Mouse (Mus musculus) embryonic facial prominence, embryonic 14.5 days (tissue): ENCODE measurements around the gene Il12rb2. TPM values are rescaled to one million over a fixed set of nuclear protein-coding genes. Genes with fewer than 3 reads are reported as not detected.
A peak's percentile ranks its signal among the peaks of the same experiment; 100 is the strongest.

Experiments
- ATAC-seq: fragments of 200-750 bp; cut with Nextera tagmentation; 2 replicates; pipeline ENCODE4 v1.8.0; 2017; ENCODE audit warnings: low read depth, moderate number of reproducible peaks, moderate TSS enrichment
- DNase-seq: peaks from one replicate; pipeline ENCODE4 v3.0.0-alpha.2; 2015; ENCODE audit warnings: low spot score
- H3K27ac ChIP-seq: fragments of 300-500 bp; sonication (generic); replicated peaks from 2 replicates; pipeline ENCODE4 v1.5.1; 2014; ENCODE audit warnings: low read depth, mild to moderate bottlenecking, low read length, moderate library complexity
- H3K27me3 ChIP-seq: fragments of 300-500 bp; sonication (generic); replicated peaks from 2 replicates; pipeline ENCODE4 v1.6.1; 2014; ENCODE audit warnings: low read length; ENCODE audit not compliant: control insufficient read depth, insufficient read depth
- H3K36me3 ChIP-seq: fragments of 300-500 bp; sonication (generic); 2 replicates; pipeline ENCODE4 v1.6.1; 2014; ENCODE audit warnings: low read length, mixed read lengths; ENCODE audit not compliant: control insufficient read depth, insufficient read depth
- H3K4me1 ChIP-seq: fragments of 300-500 bp; sonication (generic); 2 replicates; pipeline ENCODE4 v1.6.1; 2014; ENCODE audit warnings: antibody characterized with exemption, low read length; ENCODE audit not compliant: control insufficient read depth, insufficient read depth
- H3K4me2 ChIP-seq: fragments of 300-500 bp; sonication (generic); 2 replicates; pipeline ENCODE4 v1.6.1; 2014; ENCODE audit warnings: low read depth, mild to moderate bottlenecking, low read length, moderate library complexity, mixed read lengths
- H3K4me3 ChIP-seq: fragments of 300-500 bp; sonication (generic); 2 replicates; pipeline ENCODE4 v1.5.1; 2014; ENCODE audit warnings: low read depth, mild to moderate bottlenecking, low read length
- H3K9ac ChIP-seq: fragments of 300-500 bp; sonication (generic); 2 replicates; pipeline ENCODE4 v1.6.1; 2014; ENCODE audit warnings: low read depth, mild to moderate bottlenecking, low read length, moderate library complexity, mixed read lengths
- H3K9me3 ChIP-seq: fragments of 300-500 bp; sonication (generic); 2 replicates; pipeline ENCODE4 v1.6.1; 2016; ENCODE audit warnings: low read length; ENCODE audit not compliant: control insufficient read depth
- WGBS: fragments of 180-500 bp; shearing (Covaris S2); extraction: QIAGEN DNeasy Blood & Tissue Kit; methylation state at CpG from one replicate; pipeline ENCODE4 v1.1.7; 2014; 5-methylcytosine and 5-hydroxymethylcytosine counted together
- polyA plus RNA-seq: library from polyadenylated mRNA; unstranded; fragments of >200 nt; fragmentation: Nextera tagmentation; extraction: Ambion mirVana; gene quantifications from 2 replicates; pipeline ENCODE4 v1.2.1, GENCODE M21; 2014

Il12rb2 gene
- polyA plus RNA-seq, 1 experiment from 2014 or later: 0.22 TPM

DNA sequence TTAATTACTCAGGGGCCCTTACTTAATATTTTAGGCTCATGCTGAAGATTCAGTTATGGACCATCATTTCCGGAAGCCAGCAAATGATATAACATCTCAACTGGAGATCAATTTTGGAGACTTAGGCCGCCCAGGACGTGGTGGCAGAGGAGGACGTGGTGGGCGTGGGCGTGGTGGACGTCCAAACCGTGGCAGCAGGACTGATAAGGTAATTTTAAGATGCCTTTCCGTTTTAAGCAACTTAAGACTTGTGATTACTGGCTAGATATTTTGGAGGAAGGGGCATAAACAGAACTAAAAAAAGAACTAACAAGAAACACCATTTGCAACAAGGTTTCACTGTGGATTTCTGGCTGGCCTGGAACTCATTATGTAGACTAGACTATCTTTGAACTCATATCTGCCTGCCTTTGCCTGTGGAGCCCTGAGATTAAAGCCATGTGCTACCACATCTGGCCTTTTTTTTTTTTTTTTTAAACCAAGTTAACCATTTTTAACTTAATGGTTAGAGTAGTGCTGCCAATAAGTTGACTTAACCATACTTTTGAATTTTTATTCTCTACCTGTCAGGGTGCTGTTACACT, 94.3 kb downstream of the Il12rb2 start:
- ATAC-seq (no peak), DNase-seq (no peak)
- Histone ChIP-seq H3K27me3 (no peaks in the 10 kb centered on the region), H3K36me3 (peaks cover 76% of the 10 kb centered on the region), H3K27ac (no peak overlapping the region), H3K9me3 (no peaks in the 10 kb centered on the region), H3K4me3 (no peak overlapping the region), H3K4me1 (0 out of 2 replicates have a peak, but pooled peaks cover 4% of the 10 kb centered on the region), H3K9ac (no peak overlapping the region), H3K4me2 (no peak overlapping the region)
- WGBS: 67% methylated on average over 9 of the region's 9 CpGs

DNA sequence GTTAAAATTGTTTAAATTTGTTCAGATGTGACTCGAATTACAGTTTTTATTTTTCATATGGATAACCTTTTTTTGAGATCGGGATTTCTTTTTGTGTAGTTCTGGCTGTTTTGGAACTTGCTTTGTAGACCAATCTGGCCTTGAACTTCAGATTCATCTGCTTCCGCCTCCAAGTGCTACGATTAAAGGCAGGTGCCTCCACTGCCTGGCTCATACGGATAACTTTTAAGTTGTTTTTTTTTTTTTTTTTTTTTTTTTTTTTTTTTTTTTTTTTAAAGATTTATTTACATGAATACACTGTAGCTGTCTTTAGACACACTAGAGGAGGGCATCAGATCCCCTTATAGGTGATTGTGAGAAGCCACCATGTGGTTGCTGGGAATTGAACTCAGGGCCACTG, 98.0 kb downstream of the Il12rb2 start:
- H3K36me3 ChIP-seq: peaks cover 81% of the 10 kb centered on the region
- no peaks in the 10 kb centered on the region for H3K9me3 ChIP-seq
- no peak for ATAC-seq
- H3K9ac ChIP-seq: no peak overlapping the region
- no peaks in the 10 kb centered on the region for H3K27me3 ChIP-seq
- no peak overlapping the region for H3K27ac ChIP-seq
- H3K4me1 ChIP-seq: 0 out of 2 replicates have a peak, but pooled peaks cover 4% of the 10 kb centered on the region
- 72% methylated on average over 5 of the region's 5 CpGs for WGBS
- H3K4me3 ChIP-seq: no peak overlapping the region
- no peak for DNase-seq
- H3K4me2 ChIP-seq: no peak overlapping the region

DNA sequence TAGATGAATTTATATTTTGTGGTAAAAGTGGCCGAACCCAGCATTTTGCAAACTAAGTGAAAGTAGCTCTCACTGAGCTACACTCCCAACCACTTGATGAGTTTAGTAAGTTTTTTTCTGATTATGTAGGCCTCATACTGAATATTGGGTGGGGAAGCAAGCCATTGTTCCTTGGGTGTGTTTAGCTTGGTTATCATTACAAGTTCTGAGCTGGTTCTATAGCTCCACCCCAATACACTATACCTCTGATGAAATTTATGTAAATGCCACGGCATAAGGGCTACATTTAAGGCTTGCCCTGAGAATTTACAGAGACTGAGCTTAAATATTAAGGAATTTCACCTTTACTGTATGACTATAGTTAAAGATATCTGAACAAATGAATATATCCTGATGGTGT, 106.5 kb downstream of the Il12rb2 start:
- DNase-seq (no peak), ATAC-seq (no peak)
- WGBS: 30% methylated on average over 2 of the region's 2 CpGs
- Histone ChIP-seq H3K4me1 (peaks cover 3% of the 10 kb centered on the region), H3K4me2 (peak overlapping the region; percentile 84), H3K27me3 (no peaks in the 10 kb centered on the region), H3K4me3 (peak overlapping the region; percentile 100), H3K27ac (no peak overlapping the region), H3K9me3 (no peaks in the 10 kb centered on the region), H3K9ac (peak overlapping the region; percentile 21; the same call in 1 of the 2 replicates), H3K36me3 (peaks cover 28% of the 10 kb centered on the region)

DNA sequence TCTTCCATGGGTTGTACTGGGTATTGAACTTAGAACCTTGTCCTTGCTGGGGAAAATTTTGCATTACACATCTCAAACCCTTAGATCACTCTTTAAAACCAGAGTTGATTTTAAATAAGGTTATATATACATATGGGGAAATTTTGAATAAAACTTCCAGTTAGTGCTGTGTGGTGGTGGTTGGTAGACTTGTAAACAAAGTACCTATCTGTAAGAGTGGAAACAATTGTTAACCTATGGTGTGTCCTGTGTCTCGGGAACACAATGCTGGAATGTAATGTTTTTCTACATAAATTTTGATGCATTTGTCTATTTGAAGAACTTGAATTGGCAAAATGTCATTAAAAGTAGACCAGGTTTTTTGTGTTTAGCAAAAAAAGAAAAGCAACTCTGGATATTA, 107.0 kb downstream of the Il12rb2 start:
- no peak for DNase-seq
- peak overlapping the region; percentile 21; the same call in 1 of the 2 replicates for H3K9ac ChIP-seq
- 4% methylated on average over 1 of the region's 1 CpGs for WGBS

DNA sequence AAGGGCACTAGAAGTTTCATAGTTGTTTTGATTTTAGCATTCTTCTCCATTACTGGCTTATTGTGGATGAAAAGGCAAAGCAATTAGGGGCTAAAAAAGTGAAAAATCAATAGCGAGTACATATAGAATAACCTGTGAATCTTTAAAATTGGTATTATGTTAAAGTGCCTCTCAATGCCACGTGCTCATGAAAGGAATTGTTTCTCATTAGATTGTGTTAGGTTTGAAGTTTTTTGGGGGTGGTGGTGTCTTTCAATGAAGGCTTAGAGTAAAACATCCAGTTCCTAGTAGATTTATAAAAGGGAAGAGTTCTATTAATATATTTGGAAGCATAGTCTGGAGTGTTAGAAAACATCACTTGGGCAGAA, 107.8 kb downstream of the Il12rb2 start:
- Histone ChIP-seq H3K9me3 (no peaks in the 10 kb centered on the region), H3K9ac (peak overlapping the region; percentile 99), H3K27me3 (no peaks in the 10 kb centered on the region), H3K27ac (no peak overlapping the region), H3K4me1 (peaks cover 3% of the 10 kb centered on the region), H3K36me3 (peaks cover 17% of the 10 kb centered on the region), H3K4me2 (peak overlapping the region; percentile 84), H3K4me3 (peak overlapping the region; percentile 100)
- WGBS: 0% methylated on average over 2 of the region's 2 CpGs
- DNase-seq (no peak), ATAC-seq (no peak)

More for the DNA sequence above, 107.0 kb downstream of the Il12rb2 start:
- no peak for ATAC-seq
- H3K4me3 ChIP-seq: peak overlapping the region; percentile 100
- no peaks in the 10 kb centered on the region for H3K27me3 ChIP-seq
- H3K27ac ChIP-seq: no peak overlapping the region
- H3K4me1 ChIP-seq: peaks cover 3% of the 10 kb centered on the region
- H3K36me3 ChIP-seq: peaks cover 23% of the 10 kb centered on the region
- peak overlapping the region; percentile 84 for H3K4me2 ChIP-seq
- no peaks in the 10 kb centered on the region for H3K9me3 ChIP-seq

DNA sequence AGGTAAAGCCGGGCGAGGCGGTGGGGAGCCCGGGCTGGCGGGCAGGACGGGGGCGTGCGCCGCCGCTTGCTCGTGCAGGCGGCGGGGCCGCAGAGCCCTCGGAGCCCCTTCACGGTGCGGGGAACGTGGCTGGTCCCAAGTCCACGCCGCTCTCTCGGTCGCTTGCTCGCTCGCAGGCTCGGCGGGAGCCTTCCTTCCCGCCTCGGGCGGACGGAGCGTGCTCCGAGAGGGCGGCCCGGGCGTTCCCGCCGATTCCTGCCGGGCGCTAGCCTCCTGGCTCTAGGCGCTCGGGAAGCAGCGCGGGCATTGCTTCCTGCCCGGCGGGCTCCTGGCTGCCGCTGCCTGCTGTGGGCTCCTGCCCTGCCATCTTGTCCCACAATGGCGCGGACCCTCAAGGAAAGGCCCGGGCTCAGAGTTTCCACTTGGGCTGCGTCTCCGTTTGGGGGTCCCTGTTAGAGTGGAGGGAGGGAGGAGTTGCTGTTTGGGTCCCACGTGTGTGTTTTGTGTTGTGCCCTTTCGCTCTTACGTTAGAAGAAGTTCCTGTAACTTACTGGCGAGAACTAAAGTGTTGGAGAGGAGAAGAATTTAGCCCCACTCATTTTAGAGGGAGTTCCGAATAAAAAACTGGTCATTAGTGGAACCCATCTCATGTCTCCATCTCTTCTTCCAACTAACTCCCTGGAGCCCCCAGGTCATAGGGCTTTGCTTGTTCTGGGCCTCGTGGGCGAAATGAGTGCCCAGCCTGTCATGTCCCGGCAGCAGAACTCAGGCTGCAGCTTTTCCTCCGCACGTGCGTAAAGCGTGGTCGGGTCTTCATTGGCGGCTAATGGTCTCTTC, 108.4 kb downstream of the Il12rb2 start:
- peak; percentile 6 for ATAC-seq
- peaks cover 3% of the 10 kb centered on the region for H3K4me1 ChIP-seq

DNA sequence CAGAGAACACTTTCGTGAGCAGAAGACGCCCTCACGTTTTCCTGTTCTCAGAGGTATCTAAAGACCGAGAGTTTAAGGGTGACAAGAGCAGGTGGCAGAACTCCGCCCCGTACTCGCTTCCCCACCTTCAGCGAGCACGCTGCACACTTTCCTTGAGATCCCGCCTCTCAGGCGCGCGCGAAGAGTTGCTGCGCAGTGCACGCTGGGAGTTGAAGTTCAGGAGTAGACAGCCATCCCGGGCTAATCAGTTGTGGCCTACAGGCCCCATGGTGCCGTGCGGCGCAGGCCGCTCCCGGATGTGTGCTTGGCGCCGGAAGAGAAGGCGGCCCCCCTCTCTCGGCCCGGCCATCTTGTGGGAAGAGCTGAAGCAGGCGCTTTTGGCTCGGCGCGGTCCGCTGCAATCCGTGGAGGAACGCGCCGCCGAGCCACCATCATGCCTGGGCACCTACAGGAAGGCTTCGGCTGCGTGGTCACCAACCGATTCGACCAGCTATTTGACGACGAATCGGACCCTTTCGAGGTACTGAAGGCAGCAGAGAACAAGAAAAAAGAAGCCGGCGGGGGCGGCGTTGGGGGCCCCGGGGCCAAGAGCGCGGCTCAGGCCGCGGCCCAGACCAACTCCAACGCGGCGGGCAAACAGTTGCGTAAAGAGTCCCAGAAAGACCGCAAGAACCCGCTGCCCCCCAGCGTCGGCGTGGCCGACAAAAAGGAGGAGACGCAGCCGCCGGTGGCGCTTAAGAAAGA, 109.2 kb downstream of the Il12rb2 start:
- no peaks in the 10 kb centered on the region for H3K9me3 ChIP-seq
- H3K27ac ChIP-seq: peak overlapping the region; percentile 92
- H3K36me3 ChIP-seq: peaks cover 5% of the 10 kb centered on the region
- H3K4me3 ChIP-seq: peak overlapping the region; percentile 100
- ATAC-seq (peak; percentile 100), DNase-seq (peak; percentile 99)
- peak overlapping the region; percentile 99 for H3K9ac ChIP-seq
- WGBS: under 1% methylated on average over 54 of the region's 68 CpGs
- no peaks in the 10 kb centered on the region for H3K27me3 ChIP-seq
- peak overlapping the region; percentile 84 for H3K4me2 ChIP-seq
- peaks cover 3% of the 10 kb centered on the region for H3K4me1 ChIP-seq

More for the DNA sequence above, 108.4 kb downstream of the Il12rb2 start:
- Histone ChIP-seq H3K4me3 (peak overlapping the region; percentile 100), H3K4me2 (peak overlapping the region; percentile 84), H3K9ac (peak overlapping the region; percentile 99), H3K27me3 (no peaks in the 10 kb centered on the region), H3K27ac (peak overlapping the region; percentile 92), H3K36me3 (peaks cover 12% of the 10 kb centered on the region), H3K9me3 (no peaks in the 10 kb centered on the region)
- 0% methylated on average over 22 of the region's 65 CpGs for WGBS
- DNase-seq: peak; percentile 52

DNA sequence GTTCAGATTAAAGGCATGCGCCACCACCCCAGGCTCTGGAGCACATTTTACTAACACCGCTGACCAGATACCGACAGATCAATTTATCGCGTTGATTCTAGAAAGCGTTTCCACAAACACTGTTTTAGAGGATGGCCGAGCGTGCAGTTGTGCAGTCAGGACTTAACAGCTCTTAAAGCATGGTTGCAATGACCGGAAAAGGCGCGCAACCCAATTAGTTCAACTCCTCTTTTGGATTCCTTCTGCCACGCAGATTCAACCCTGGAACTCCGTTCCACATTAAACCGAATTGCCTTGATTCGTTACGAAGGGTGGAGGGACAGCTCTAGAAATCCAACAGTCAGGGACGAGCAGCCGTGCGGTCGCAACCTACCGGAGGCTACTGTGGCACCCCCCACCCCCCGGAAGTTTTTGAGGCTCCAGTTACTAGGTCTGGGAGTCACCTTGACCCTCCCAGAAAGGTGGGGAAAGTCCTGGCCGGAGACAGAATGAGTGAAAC, 109.8 kb downstream of the Il12rb2 start:
- Histone ChIP-seq H3K36me3 (no peaks in the 10 kb centered on the region), H3K4me1 (peaks cover 3% of the 10 kb centered on the region), H3K9ac (peak overlapping the region; percentile 59), H3K4me2 (peak overlapping the region; percentile 68), H3K4me3 (peak overlapping the region; percentile 100), H3K27me3 (no peaks in the 10 kb centered on the region), H3K9me3 (no peaks in the 10 kb centered on the region), H3K27ac (peak overlapping the region; percentile 67)
- 0% methylated on average over 23 of the region's 23 CpGs for WGBS
- peak; percentile 43 for DNase-seq
- peak; percentile 54 for ATAC-seq
